Mouse (Mus musculus) thymus, adult 2 months (tissue): ENCODE data around the gene Dach1. TPM values are rescaled to one million over a fixed set of nuclear protein-coding genes. Genes with fewer than 3 reads are reported as not detected.

Experiments
- DNase-seq: peaks from one replicate; pipeline ENCODE4 v3.0.0; 2021
- H3K27ac ChIP-seq: fragments of 200-500 bp; 2 replicates; pipeline ENCODE4 v1.5.1; 2012; ENCODE audit warnings: low read length, control low read depth; ENCODE audit not compliant: control insufficient read depth, insufficient read depth
- H3K27me3 ChIP-seq: fragments of 200-500 bp; 2 replicates; pipeline ENCODE4 v1.6.1; 2012; ENCODE audit warnings: mild to moderate bottlenecking, low read length, moderate library complexity, mixed read lengths; ENCODE audit not compliant: control insufficient read depth, insufficient read depth
- H3K36me3 ChIP-seq: fragments of 200-500 bp; 2 replicates; pipeline ENCODE4 v1.6.1; 2012; ENCODE audit warnings: mild to moderate bottlenecking, low read length, moderate library complexity; ENCODE audit not compliant: control insufficient read depth, insufficient read depth
- H3K4me1 ChIP-seq: fragments of 200-500 bp; replicated peaks from 2 replicates; pipeline ENCODE4 v1.6.1; 2012; ENCODE audit warnings: low read length; ENCODE audit not compliant: control insufficient read depth, insufficient read depth
- H3K4me3 ChIP-seq: fragments of 200-500 bp; 2 replicates; pipeline ENCODE4 v1.5.1; 2012; ENCODE audit warnings: mild to moderate bottlenecking, low read length, control low read depth, moderate library complexity; ENCODE audit not compliant: control insufficient read depth, insufficient read depth
- CTCF ChIP-seq: fragments of 200-500 bp; IDR thresholded peaks from 2 replicates; pipeline ENCODE4 v1.5.1; 2012; ENCODE audit warnings: mild to moderate bottlenecking, control low read depth, low read length, moderate library complexity, borderline replicate concordance; ENCODE audit not compliant: control insufficient read depth, poor library complexity, insufficient read depth; ENCODE audit errors: extremely low read depth
- POLR2A ChIP-seq: fragments of 200-500 bp; IDR thresholded peaks from 2 replicates; pipeline ENCODE4 v1.6.1; 2012; ENCODE audit warnings: mild to moderate bottlenecking, low read length, control low read depth, moderate library complexity; ENCODE audit not compliant: control insufficient read depth, poor library complexity, insufficient read depth; ENCODE audit errors: extremely low read depth
- WGBS: fragments of 180-500 bp; shearing (Covaris S2); methylation state at CpG from one replicate; pipeline ENCODE4 v1.1.7; 2018; 5-methylcytosine and 5-hydroxymethylcytosine counted together
- polyA plus RNA-seq: library from polyadenylated mRNA; depleted of rRNA; stranded (reverse); fragments of >200 nt; gene quantifications from 2 replicates; pipeline ENCODE4 v1.2.3, GENCODE M21; 2012

Gene Dach1
- polyA plus RNA-seq, 1 experiment: 0.38 TPM

- TF ChIP-seq POLR2A: no peak
- TF ChIP-seq CTCF: no peak
- no peaks in the 10 kb centered on the region for H3K4me1 ChIP-seq
- H3K4me3 ChIP-seq: no peak overlapping the region
- no peaks in the 10 kb centered on the region for H3K36me3 ChIP-seq
- no peak for DNase-seq
- 87% methylated on average over 4 of the region's 4 CpGs for WGBS
- no peak overlapping the region for H3K27ac ChIP-seq
- H3K27me3 ChIP-seq: no peaks in the 10 kb centered on the region
Observed at GRCm38 (mm10) chr14:97850486-97850885, 319.1 kb downstream of the Dach1 start.

DNA sequence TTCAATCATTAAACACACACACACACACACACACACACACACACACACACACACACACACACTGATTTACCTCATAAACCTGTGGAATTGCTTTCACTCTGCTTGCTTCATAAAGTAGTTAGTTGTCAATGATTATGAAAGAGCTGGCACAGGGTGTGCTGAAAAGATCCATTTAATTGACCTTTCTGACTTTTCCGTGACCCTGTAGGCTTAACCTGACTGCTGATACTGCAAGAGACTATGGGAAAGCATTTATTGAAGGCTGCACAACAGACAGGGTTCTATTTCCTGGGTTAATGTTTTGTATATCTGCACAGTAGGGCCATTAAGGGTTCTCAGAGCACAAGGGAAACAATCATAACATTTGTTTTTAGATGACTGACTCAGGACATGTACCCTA is 321.9 kb downstream of the Dach1 start:
- no peak overlapping the region for H3K4me3 ChIP-seq

GRCm38 (mm10) chr14:97839275-97839674 is 330.3 kb downstream of the Dach1 start:
- WGBS: 96% methylated on average over 5 of the region's 5 CpGs

More for the DNA sequence above, 321.9 kb downstream of the Dach1 start:
- no peak for DNase-seq
- Histone ChIP-seq H3K36me3 (no peaks in the 10 kb centered on the region), H3K27me3 (no peaks in the 10 kb centered on the region), H3K27ac (no peak overlapping the region), H3K4me1 (no peaks in the 10 kb centered on the region)
- TF ChIP-seq CTCF: no peak
- TF ChIP-seq POLR2A: no peak
- 95% methylated on average over 1 of the region's 1 CpGs for WGBS

DNA sequence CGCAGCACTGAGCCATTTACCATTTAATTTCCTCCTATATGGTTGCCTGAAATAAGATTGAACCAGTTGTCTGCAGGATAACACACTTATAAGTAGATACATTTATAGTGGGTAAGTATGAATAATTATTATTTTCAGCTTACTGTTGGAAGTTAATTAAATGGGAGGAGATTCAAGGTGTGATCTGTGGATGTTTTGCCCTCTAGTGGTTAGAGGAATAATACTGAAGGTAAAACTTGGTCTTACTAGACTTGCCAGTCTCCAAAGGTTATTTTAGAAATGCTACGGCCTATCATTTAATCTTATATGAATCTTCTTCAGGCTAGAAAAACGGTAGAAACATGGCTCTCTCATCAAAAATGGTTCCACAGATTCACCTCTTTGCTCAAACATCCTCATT is 339.7 kb downstream of the Dach1 start:
- Histone ChIP-seq H3K36me3 (no peaks in the 10 kb centered on the region), H3K27ac (no peak overlapping the region), H3K4me1 (no peaks in the 10 kb centered on the region), H3K27me3 (no peaks in the 10 kb centered on the region), H3K4me3 (no peak overlapping the region)
- 83% methylated on average over 3 of the region's 3 CpGs for WGBS
- DNase-seq: no peak
- TF ChIP-seq CTCF (no peak), POLR2A (no peak)

More at GRCm38 (mm10) chr14:97839275-97839674, 330.3 kb downstream of the Dach1 start:
- no peak for DNase-seq
- Histone ChIP-seq H3K4me3 (no peak overlapping the region), H3K36me3 (no peaks in the 10 kb centered on the region), H3K4me1 (no peaks in the 10 kb centered on the region), H3K27ac (no peak overlapping the region), H3K27me3 (no peaks in the 10 kb centered on the region)
- TF ChIP-seq CTCF (no peak), POLR2A (no peak)

DNA sequence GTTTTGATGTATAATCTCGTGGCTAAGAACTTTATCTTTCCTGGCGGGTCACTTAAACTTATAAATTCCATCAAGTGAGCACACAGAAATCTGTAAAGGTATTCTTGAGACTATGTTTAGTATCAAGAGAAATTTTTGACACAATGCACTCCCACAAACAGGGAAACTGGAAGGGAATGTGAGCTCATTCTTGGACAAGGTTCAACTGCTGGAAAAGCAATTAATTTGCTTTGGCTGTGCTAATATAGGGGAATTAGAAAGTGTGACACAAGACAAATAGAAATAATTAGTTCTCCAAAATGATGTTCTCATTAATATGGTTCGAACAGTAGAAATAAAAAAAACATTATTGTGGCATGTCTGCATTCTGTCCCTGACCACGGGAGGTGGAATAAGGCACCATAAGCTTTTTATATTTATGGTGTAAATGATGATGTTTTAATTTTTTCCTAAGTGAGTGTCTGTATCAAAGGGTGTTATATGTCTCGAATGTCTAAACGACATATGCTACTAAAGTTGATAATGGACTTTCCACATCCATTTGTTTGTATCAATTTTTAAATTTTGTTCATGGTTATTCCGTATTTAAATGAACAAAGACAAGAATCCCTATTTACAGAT is 354.9 kb downstream of the Dach1 start:
- DNase-seq: no peak
- no peaks in the 10 kb centered on the region for H3K4me1 ChIP-seq
- H3K27me3 ChIP-seq: no peaks in the 10 kb centered on the region
- TF ChIP-seq POLR2A (no peak), CTCF (no peak)
- 91% methylated on average over 7 of the region's 7 CpGs for WGBS
- H3K27ac ChIP-seq: no peak overlapping the region
- no peaks in the 10 kb centered on the region for H3K36me3 ChIP-seq
- no peak overlapping the region for H3K4me3 ChIP-seq

DNA sequence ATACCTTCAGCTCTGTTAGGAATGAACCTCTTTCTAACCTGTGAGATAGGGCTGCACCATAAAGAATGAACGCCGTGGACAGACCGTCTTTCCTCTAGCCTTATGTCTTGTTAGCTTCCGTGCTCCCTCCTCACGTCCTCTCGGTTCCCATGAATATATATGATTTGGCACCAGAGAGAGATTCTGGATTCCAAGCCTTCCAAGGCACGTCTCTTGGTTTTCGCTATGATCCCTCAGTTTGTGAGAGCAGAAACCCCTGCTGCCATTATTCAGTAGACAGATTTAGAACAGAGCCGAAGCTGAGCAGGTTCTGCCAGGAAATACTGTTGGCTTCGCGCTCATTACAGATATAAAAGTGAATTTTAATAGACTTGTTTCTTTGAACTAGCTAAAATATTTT is 356.0 kb downstream of the Dach1 start:
- Histone ChIP-seq H3K36me3 (no peaks in the 10 kb centered on the region), H3K27ac (no peak overlapping the region), H3K4me3 (no peak overlapping the region), H3K27me3 (no peaks in the 10 kb centered on the region), H3K4me1 (no peaks in the 10 kb centered on the region)
- WGBS: 94% methylated on average over 11 of the region's 11 CpGs
- no peak for DNase-seq
- TF ChIP-seq POLR2A: no peak
- no peak for TF ChIP-seq CTCF
